Mouse (Mus musculus) granulocyte monocyte progenitor cell, adult 5-6 weeks (primary cell): ENCODE measurements around the gene Nmur1. TPM values are rescaled to one million over a fixed set of nuclear protein-coding genes. Genes with fewer than 3 reads are reported as not detected.
"Not testable (repeated sequence)": the region's sequence is repeated elsewhere in the genome, so short reads cannot be mapped to it uniquely, and the experiment has no call there.

Source experiments
- ATAC-seq: replicated peaks from 2 replicates; pipeline ENCODE4 v1.8.0; 2016; ENCODE audit warnings: mild to moderate bottlenecking, moderate TSS enrichment, inconsistent platforms; ENCODE audit not compliant: poor library complexity, severe bottlenecking
- total RNA-seq, 2 experiments: library from RNA; stranded (forward) in 1 of 2; stranded (reverse) in 1 of 2; fragments of 200-712, 200-1000 nt in 1 of 2; fragments of >200 nt in 1 of 2; fragmentation: Nextera tagmentation in 1 of 2; gene quantifications; 2 replicates each; pipeline ENCODE4 v1.2.3; 2014 to 2017

Gene Nmur1
- total RNA-seq (2014; fragmentation: Nextera tagmentation) (not detected in 2 replicates), total RNA-seq (2017) (not detected in 2 replicates)

GRCm38 (mm10) chr1:86426128-86426527 is at the start of gene Nmur1, which contains the start of gene Tex44:
TSS of gene Nmur1 (minus strand) at chr1:86426228.
TSS of gene Tex44 (plus strand) at chr1:86426329.
- no peak for ATAC-seq

GRCm38 (mm10) chr1:86473109-86473760 is 47.2 kb upstream of the Nmur1 start:
- ATAC-seq = 0 out of 2 replicates have a peak, but pooled peaks have one; percentile 18

- ATAC-seq = peak; percentile 50
These were observed 46.3 kb upstream of the Nmur1 start for GRCm38 (mm10) chr1:86472197-86472952.

GRCm38 (mm10) chr1:86471504-86471961 is 45.5 kb upstream of the Nmur1 start:
- not testable (repeated sequence) for ATAC-seq

GRCm38 (mm10) chr1:86470519-86471181 is 44.6 kb upstream of the Nmur1 start:
- peak; percentile 65 for ATAC-seq

GRCm38 (mm10) chr1:86469876-86470275 is 43.8 kb upstream of the Nmur1 start:
- ATAC-seq = no peak

GRCm38 (mm10) chr1:86467416-86467815 is 41.4 kb upstream of the Nmur1 start:
- no peak for ATAC-seq

- ATAC-seq = no peak
These were observed 38.8 kb upstream of the Nmur1 start for GRCm38 (mm10) chr1:86464875-86465224.

GRCm38 (mm10) chr1:86464223-86464874 is 38.3 kb upstream of the Nmur1 start:
- ATAC-seq = no peak

GRCm38 (mm10) chr1:86459371-86459770 is 33.3 kb upstream of the Nmur1 start:
- ATAC-seq = peak; percentile 20

- ATAC-seq = peak; percentile 42; the same call in 1 of the 2 replicates
These were observed 31.0 kb upstream of the Nmur1 start for GRCm38 (mm10) chr1:86456892-86457581.

GRCm38 (mm10) chr1:86452713-86453112 is 26.7 kb upstream of the Nmur1 start:
- no peak for ATAC-seq

GRCm38 (mm10) chr1:86449966-86450365 is 23.9 kb upstream of the Nmur1 start:
- ATAC-seq = no peak

GRCm38 (mm10) chr1:86448272-86448671 is 22.2 kb upstream of the Nmur1 start:
- ATAC-seq = no peak

GRCm38 (mm10) chr1:86447596-86448171 is 21.7 kb upstream of the Nmur1 start:
- no peak for ATAC-seq

GRCm38 (mm10) chr1:86443386-86444172 is 17.6 kb upstream of the Nmur1 start:
- ATAC-seq = no peak

GRCm38 (mm10) chr1:86442832-86443231 is 16.8 kb upstream of the Nmur1 start:
- ATAC-seq = peak; percentile 13

- ATAC-seq = peak; percentile 59
These were observed 16.2 kb upstream of the Nmur1 start for GRCm38 (mm10) chr1:86441980-86442831.
